Mouse (Mus musculus): Measurements from ENCODE around the gene Setd6.

GRCm38 (mm10) chr8:95700282-95700681, 15.4 kb upstream of the Setd6 start:
- TF ChIP-seq CTCF (conservative IDR thresholded peaks at IDR 0.05; ENCODE audit: low read length) (no peak), NANOG (IDR thresholded peaks at IDR 0.05; ENCODE audit: borderline replicate concordance, low read length) (no peak)
